Mouse (Mus musculus): Measurements from ENCODE around the gene 1110002E22Rik.

Gene 1110002E22Rik

GRCm38 (mm10) chr3:138064732-138065645 is at the start of gene 1110002E22Rik:
Gene 1110002E22Rik, plus strand, starts transcription at chr3:138065052.
- no peak for DNase-seq (ENCODE audit: low read depth in 1 of 2, low spot score in 2 of 2)

- DNase-seq (ENCODE audit: low read depth in 1 of 2, low spot score in 2 of 2): no peak
Observed at GRCm38 (mm10) chr3:138016810-138017209, 48.0 kb upstream of the 1110002E22Rik start.

- DNase-seq (ENCODE audit: low read depth in 1 of 2, low spot score in 2 of 2): no peak
Observed at GRCm38 (mm10) chr3:138022003-138022402, 42.8 kb upstream of the 1110002E22Rik start.

- no peak for DNase-seq (ENCODE audit: low read depth in 1 of 2, low spot score in 2 of 2)
Observed at GRCm38 (mm10) chr3:138022651-138023050, 42.2 kb upstream of the 1110002E22Rik start.

- no peak for DNase-seq (ENCODE audit: low read depth in 1 of 2, low spot score in 2 of 2)
Observed at GRCm38 (mm10) chr3:138026286-138026685, 38.6 kb upstream of the 1110002E22Rik start.

GRCm38 (mm10) chr3:138027575-138028362 is 37.1 kb upstream of the 1110002E22Rik start:
- no peak for DNase-seq (ENCODE audit: low read depth in 1 of 2, low spot score in 2 of 2)

GRCm38 (mm10) chr3:138029351-138029750 is 35.5 kb upstream of the 1110002E22Rik start:
- DNase-seq (ENCODE audit: low read depth in 1 of 2, low spot score in 2 of 2): no peak

GRCm38 (mm10) chr3:138030563-138030962 is 34.3 kb upstream of the 1110002E22Rik start:
- no peak for DNase-seq (ENCODE audit: low read depth in 1 of 2, low spot score in 2 of 2)

- no peak for DNase-seq (ENCODE audit: low read depth in 1 of 2, low spot score in 2 of 2)
Observed at GRCm38 (mm10) chr3:138033986-138034385, 30.9 kb upstream of the 1110002E22Rik start.

GRCm38 (mm10) chr3:138040938-138041337 is 23.9 kb upstream of the 1110002E22Rik start:
- no peak for DNase-seq (ENCODE audit: low read depth in 1 of 2, low spot score in 2 of 2)

- DNase-seq (ENCODE audit: low read depth in 1 of 2, low spot score in 2 of 2): no peak
Observed at GRCm38 (mm10) chr3:138041591-138042301, 23.1 kb upstream of the 1110002E22Rik start.

GRCm38 (mm10) chr3:138043316-138043715 is 21.5 kb upstream of the 1110002E22Rik start:
- no peak for DNase-seq (ENCODE audit: low read depth in 1 of 2, low spot score in 2 of 2)

- no peak for DNase-seq (ENCODE audit: low read depth in 1 of 2, low spot score in 2 of 2)
Observed at GRCm38 (mm10) chr3:138049555-138049954, 15.3 kb upstream of the 1110002E22Rik start.

GRCm38 (mm10) chr3:138050772-138051171 is 14.1 kb upstream of the 1110002E22Rik start:
- DNase-seq (ENCODE audit: low read depth in 1 of 2, low spot score in 2 of 2): no peak

GRCm38 (mm10) chr3:138051431-138051830 is 13.4 kb upstream of the 1110002E22Rik start:
- DNase-seq (ENCODE audit: low read depth in 1 of 2, low spot score in 2 of 2): no peak

- DNase-seq (ENCODE audit: low read depth in 1 of 2, low spot score in 2 of 2): no peak
Observed at GRCm38 (mm10) chr3:138053969-138054368, 10.9 kb upstream of the 1110002E22Rik start.

GRCm38 (mm10) chr3:138056976-138057375 is 7.9 kb upstream of the 1110002E22Rik start:
- DNase-seq (ENCODE audit: low read depth in 1 of 2, low spot score in 2 of 2): no peak

- no peak for DNase-seq (ENCODE audit: low read depth in 1 of 2, low spot score in 2 of 2)
Observed at GRCm38 (mm10) chr3:138058226-138058625, 6.6 kb upstream of the 1110002E22Rik start.

GRCm38 (mm10) chr3:138060429-138060828 is 4.4 kb upstream of the 1110002E22Rik start:
- no peak for DNase-seq (ENCODE audit: low read depth in 1 of 2, low spot score in 2 of 2)

- no peak for DNase-seq (ENCODE audit: low read depth in 1 of 2, low spot score in 2 of 2)
Observed at GRCm38 (mm10) chr3:138061205-138061911, 3.5 kb upstream of the 1110002E22Rik start.

- no peak for DNase-seq (ENCODE audit: low read depth in 1 of 2, low spot score in 2 of 2)
Observed at GRCm38 (mm10) chr3:138062673-138063072, 2.2 kb upstream of the 1110002E22Rik start.
